9 mouse cellular contexts compared by ENCODE assay signal in the genomic region with DNA sequence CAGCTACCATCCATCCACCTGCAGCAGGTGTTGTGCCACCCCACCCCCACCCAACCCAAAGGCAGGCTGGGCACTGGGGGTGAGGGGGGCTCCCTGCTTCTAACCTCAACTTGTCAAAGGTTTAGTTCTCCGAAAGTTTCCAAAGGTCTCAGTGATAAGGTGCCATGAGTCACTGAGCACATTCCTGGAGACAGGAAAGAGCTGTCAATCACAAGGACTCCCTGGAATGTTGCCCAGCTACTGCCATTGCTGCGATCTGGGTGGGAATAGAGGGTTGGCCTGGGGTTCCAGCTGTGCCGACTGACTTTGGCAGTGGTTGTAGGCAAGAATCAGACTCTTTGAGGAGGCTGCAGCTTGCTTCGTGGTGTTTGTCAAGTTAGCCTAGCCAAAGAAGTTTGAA. TPM values are rescaled to one million over a fixed set of nuclear protein-coding genes. Genes with fewer than 3 reads are reported as not detected.
A peak's percentile ranks its signal among the peaks of the same experiment; 100 is the strongest.
DNase-seq lines count a peak whose midpoint lies in the region; ATAC-seq lines count a peak whose summit lies in the region.
"Had no signal": no experiment of that assay in that cellular context is flagged by ENCODE, and none has a peak within 500 bp of the region (broad histone marks: within the 10 kb centered on the region; RNA-seq: fewer than 3 reads in every experiment).

No protein-coding gene starts in this region.

- 38% methylated on average over 4 of the region's 4 CpGs for WGBS in embryonic facial prominence, embryonic 10.5 days
- 35% methylated on average over 4 of the region's 4 CpGs for WGBS in limb, embryonic 15.5 days
- 56% methylated on average over 4 of the region's 4 CpGs for WGBS in neural tube, embryonic 14.5 days

- no peak overlapping the region for H3K27ac ChIP-seq in embryonic facial prominence, embryonic 10.5 days (replicated peaks)
- H3K27ac ChIP-seq in limb, embryonic 15.5 days: no peak overlapping the region
- H3K27ac ChIP-seq in neural tube, embryonic 14.5 days (ENCODE audit: low read depth, low read length): no peak overlapping the region

- 0 out of 2 replicates have a peak overlapping the region, but pooled peaks have one; percentile 21 for H3K4me2 ChIP-seq in limb, embryonic 15.5 days
- peak overlapping the region; percentile 93 for H3K4me2 ChIP-seq in neural tube, embryonic 14.5 days (ENCODE audit: low read depth, low read length)

- peak overlapping the region; percentile 85 for H3K4me3 ChIP-seq in embryonic facial prominence, embryonic 10.5 days
- no peak overlapping the region for H3K4me3 ChIP-seq in limb, embryonic 15.5 days
- H3K4me3 ChIP-seq in neural tube, embryonic 14.5 days (ENCODE audit: low read depth, low read length): peak overlapping the region; percentile 89

- H3K9ac ChIP-seq in limb, embryonic 15.5 days: no peak overlapping the region
- no peak overlapping the region for H3K9ac ChIP-seq in neural tube, embryonic 14.5 days (replicated peaks; ENCODE audit: low read depth, low read length)

- no peak for ATAC-seq in limb, embryonic 15.5 days (ENCODE audit: insufficient number of reproducible peaks, low FRiP score, low TSS enrichment, low read depth)
- ATAC-seq in neural tube, embryonic 14.5 days (ENCODE audit: low read depth): no peak

- DNase-seq in gastrocnemius, adult 18-20 months (ENCODE audit: low spot score): peak; percentile 45
- DNase-seq in gastrocnemius, postnatal 4 days (ENCODE audit: low spot score in 2 of 2): no peak
- DNase-seq in embryonic facial prominence, embryonic 10.5 days (ENCODE audit: low spot score): no peak
- DNase-seq in heart, postnatal 4 days: peak; percentile 78
- no peak for DNase-seq in gastrocnemius, postnatal 25 days
- DNase-seq in spleen, postnatal 10 days (ENCODE audit: low spot score in 2 of 2): no peak

- peaks cover 67% of the 10 kb centered on the region for H3K4me1 ChIP-seq in embryonic facial prominence, embryonic 10.5 days
- peaks cover 62% of the 10 kb centered on the region for H3K4me1 ChIP-seq in limb, embryonic 15.5 days
- H3K4me1 ChIP-seq in neural tube, embryonic 14.5 days (ENCODE audit: control insufficient read depth, insufficient read depth, low read length): peaks cover 28% of the 10 kb centered on the region

- no peaks in the 10 kb centered on the region for H3K27me3 ChIP-seq in embryonic facial prominence, embryonic 10.5 days (replicated peaks; ENCODE audit: low read depth, poor library complexity, severe bottlenecking)
- H3K27me3 ChIP-seq in limb, embryonic 15.5 days: no peaks in the 10 kb centered on the region
- no peaks in the 10 kb centered on the region for H3K27me3 ChIP-seq in neural tube, embryonic 14.5 days (ENCODE audit: control insufficient read depth, insufficient read depth, low read length)
- H3K27me3 ChIP-seq: CH12.LX had no signal

- H3K36me3 ChIP-seq in embryonic facial prominence, embryonic 10.5 days (replicated peaks): peaks cover 15% of the 10 kb centered on the region
- H3K36me3 ChIP-seq in limb, embryonic 15.5 days: peaks cover 5% of the 10 kb centered on the region; the same call in 1 of the 2 replicates
- H3K36me3 ChIP-seq in neural tube, embryonic 14.5 days (ENCODE audit: control insufficient read depth, insufficient read depth, low read length): no peaks in the 10 kb centered on the region; the same call in 1 of the 2 replicates

- H3K9me3 ChIP-seq in embryonic facial prominence, embryonic 10.5 days: no peaks in the 10 kb centered on the region
- H3K9me3 ChIP-seq in limb, embryonic 15.5 days: no peaks in the 10 kb centered on the region
- H3K9me3 ChIP-seq in neural tube, embryonic 14.5 days (ENCODE audit: control insufficient read depth, low read length): no peaks in the 10 kb centered on the region

RNA-seq across cellular contexts. Expression of a gene that starts 2.7 kb away (rescaled TPM):
- 10 to 100 TPM; 51.2 to 80.6 TPM for total RNA-seq in gastrocnemius, adult 18-20 months (2021)
- 10 to 100 TPM; 53.5 to 56.9 TPM for total RNA-seq in gastrocnemius, postnatal 4 days (2021)
- polyA plus RNA-seq in embryonic facial prominence, embryonic 10.5 days (2016; fragmentation: Nextera tagmentation; extraction: Ambion mirVana): 55.5 and 59.2 TPM in 2 replicates
- 100 to 1,000 TPM; 142 to 158 TPM for total RNA-seq in heart, postnatal 4 days (2021)
- polyA plus RNA-seq in limb, embryonic 15.5 days (2015; fragmentation: Nextera tagmentation; extraction: Ambion mirVana): 44.5 and 46.8 TPM in 2 replicates
- polyA plus RNA-seq in neural tube, embryonic 14.5 days (2014; fragmentation: Nextera tagmentation; extraction: Ambion mirVana): 89.3 and 100 TPM in 2 replicates
- 10 to 100 TPM; 52.1 to 57.8 TPM for total RNA-seq in gastrocnemius, postnatal 25 days (2021)

Comparison
In these comparisons a context has a peak if more than half of its experiments do, and no peak if none do; other contexts are left out.
1. DNase-seq: peak in gastrocnemius, adult 18-20 months (single experiment) and heart, postnatal 4 days (single experiment); none in gastrocnemius, postnatal 4 days (0 of 2), embryonic facial prominence, embryonic 10.5 days (single experiment), gastrocnemius, postnatal 25 days (single experiment) and spleen, postnatal 10 days (0 of 2).